21 mouse cellular contexts compared by ENCODE assay signal in genomic region chr5:49349541-49349940, GRCm38 (mm10).
"Had no signal": no experiment of that assay in that cellular context is flagged by ENCODE, and none has a peak within 500 bp of the region (broad histone marks: within the 10 kb centered on the region; RNA-seq: fewer than 3 reads in every experiment).

No protein-coding gene starts in this region.

- DNase-seq: gastrocnemius, adult 2 months; gastrocnemius, postnatal 10 days; gastrocnemius, postnatal 25 days; heart, adult 18-20 months; heart, postnatal 10 days; heart, postnatal 4 days; liver; liver, embryonic 13.5 days; liver, postnatal 0 days had no signal

- H3K27me3 ChIP-seq: heart, embryonic 12.5 days; hindbrain, embryonic 12.5 days; limb, embryonic 12.5 days; liver, embryonic 13.5 days; liver, embryonic 15.5 days had no signal

- H3K4me2 ChIP-seq: heart, embryonic 12.5 days; hindbrain, embryonic 12.5 days; hindbrain, embryonic 14.5 days; limb, embryonic 12.5 days; liver, embryonic 11.5 days; liver, embryonic 13.5 days; liver, embryonic 15.5 days had no signal

- ATAC-seq: inflammation-experienced regulatory T-cells, adult 6 months; intestine, postnatal 0 days; liver, postnatal 0 days had no signal

- H3K4me1 ChIP-seq: heart, embryonic 10.5 days; heart, embryonic 12.5 days; hindbrain, embryonic 12.5 days; limb, embryonic 12.5 days; liver, embryonic 13.5 days; liver, embryonic 15.5 days had no signal

- H3K27ac ChIP-seq: gastrocnemius, adult 2 months; heart, embryonic 10.5 days; hindbrain, embryonic 10.5 days; hindbrain, embryonic 12.5 days; hindbrain, embryonic 14.5 days; limb, embryonic 10.5 days; limb, embryonic 12.5 days; liver, embryonic 13.5 days; liver, embryonic 15.5 days had no signal

- H3K9me3 ChIP-seq: heart, embryonic 10.5 days; heart, embryonic 12.5 days; hindbrain, embryonic 10.5 days; hindbrain, embryonic 12.5 days; limb, embryonic 10.5 days; limb, embryonic 12.5 days; liver, embryonic 13.5 days; liver, embryonic 15.5 days had no signal

- H3K9ac ChIP-seq: heart, embryonic 12.5 days; hindbrain, embryonic 12.5 days; hindbrain, embryonic 14.5 days; limb, embryonic 12.5 days; liver, embryonic 13.5 days; liver, embryonic 15.5 days; liver, postnatal 0 days had no signal

- H3K36me3 ChIP-seq: heart, embryonic 10.5 days; heart, embryonic 12.5 days; hindbrain, embryonic 10.5 days; hindbrain, embryonic 12.5 days; limb, embryonic 10.5 days; limb, embryonic 12.5 days; liver, embryonic 13.5 days; liver, embryonic 15.5 days had no signal

- H3K4me3 ChIP-seq: gastrocnemius, adult 2 months; heart, embryonic 10.5 days; heart, embryonic 12.5 days; hindbrain, embryonic 10.5 days; hindbrain, embryonic 12.5 days; layer of hippocampus, adult 2 months; limb, embryonic 10.5 days; limb, embryonic 12.5 days; liver, embryonic 13.5 days; liver, embryonic 15.5 days had no signal
